Mouse (Mus musculus) intestine, embryonic 14.5 days (tissue): ENCODE data around the gene Arhgap31. TPM values are rescaled to one million over a fixed set of nuclear protein-coding genes. Genes with fewer than 3 reads are reported as not detected.

Experiments used
- ATAC-seq: fragments of 200-750 bp; cut with Nextera tagmentation; replicated peaks from 2 replicates; pipeline ENCODE4 v1.8.0; 2017; ENCODE audit warnings: low read depth, moderate number of reproducible peaks, moderate TSS enrichment, moderate library complexity; ENCODE audit not compliant: low FRiP score, low TSS enrichment
- DNase-seq: peaks from one replicate; pipeline ENCODE4 v3.0.0-alpha.2; 2018; ENCODE audit warnings: low spot score
- H3K27ac ChIP-seq: fragments of 300-500 bp; sonication (generic); 2 replicates; pipeline ENCODE4 v1.5.1; 2014; ENCODE audit warnings: low read depth, mild to moderate bottlenecking, control low read depth
- H3K27me3 ChIP-seq: fragments of 300-500 bp; sonication (generic); replicated peaks from 2 replicates; pipeline ENCODE4 v1.6.1; 2014; ENCODE audit warnings: low read length, control low read depth; ENCODE audit not compliant: control insufficient read depth, insufficient read depth
- H3K36me3 ChIP-seq: fragments of 300-500 bp; sonication (generic); 2 replicates; pipeline ENCODE4 v1.6.1; 2014; ENCODE audit warnings: low read length, control low read depth; ENCODE audit not compliant: control insufficient read depth, insufficient read depth
- H3K4me1 ChIP-seq: fragments of 300-500 bp; sonication (generic); replicated peaks from 2 replicates; pipeline ENCODE4 v1.6.1; 2014; ENCODE audit warnings: low read length, control low read depth, mixed read lengths; ENCODE audit not compliant: control insufficient read depth, insufficient read depth
- H3K4me2 ChIP-seq: fragments of 300-500 bp; sonication (generic); 2 replicates; pipeline ENCODE4 v1.6.1; 2014; ENCODE audit warnings: low read length
- H3K4me3 ChIP-seq: fragments of 300-500 bp; sonication (generic); 2 replicates; pipeline ENCODE4 v1.5.1; 2014; ENCODE audit warnings: low read depth, low read length, control low read depth, mixed read lengths
- H3K9ac ChIP-seq: fragments of 300-500 bp; sonication (generic); 2 replicates; pipeline ENCODE4 v1.6.1; 2014; ENCODE audit warnings: mild to moderate bottlenecking, low read length
- H3K9me3 ChIP-seq: fragments of 300-500 bp; sonication (generic); 2 replicates; pipeline ENCODE4 v1.6.1; 2016; ENCODE audit warnings: low read length, control low read depth; ENCODE audit not compliant: control insufficient read depth
- WGBS: fragments of 180-500 bp; shearing (Covaris S2); extraction: QIAGEN DNeasy Blood & Tissue Kit; methylation state at CpG from one replicate; pipeline ENCODE4 v1.1.7; 2014; 5-methylcytosine and 5-hydroxymethylcytosine counted together
- polyA plus RNA-seq: library from polyadenylated mRNA; unstranded; fragments of >200 nt; fragmentation: Nextera tagmentation; extraction: Ambion mirVana; gene quantifications from 2 replicates; pipeline ENCODE4 v1.2.1, GENCODE M21; 2014

The Arhgap31 gene
- polyA plus RNA-seq, 1 experiment from 2014 or later: 10.9 TPM

GRCm38 (mm10) chr16:38620696-38621450 is 92.2 kb downstream of the Arhgap31 start:
- Histone ChIP-seq H3K4me2 (no peak overlapping the region), H3K4me1 (no peaks in the 10 kb centered on the region), H3K9me3 (no peaks in the 10 kb centered on the region), H3K27ac (no peak overlapping the region), H3K9ac (no peak overlapping the region), H3K36me3 (peaks cover 24% of the 10 kb centered on the region; the same call in 1 of the 2 replicates), H3K4me3 (no peak overlapping the region), H3K27me3 (no peaks in the 10 kb centered on the region)
- DNase-seq: no peak
- ATAC-seq: no peak
- 89% methylated on average over 16 of the region's 16 CpGs for WGBS

GRCm38 (mm10) chr16:38619054-38619453 is 94.0 kb downstream of the Arhgap31 start:
- H3K9ac ChIP-seq: no peak overlapping the region

GRCm38 (mm10) chr16:38617977-38618376 is 95.1 kb downstream of the Arhgap31 start:
- H3K4me2 ChIP-seq: no peak overlapping the region
- H3K9ac ChIP-seq: no peak overlapping the region
- no peaks in the 10 kb centered on the region for H3K27me3 ChIP-seq
- H3K9me3 ChIP-seq: no peaks in the 10 kb centered on the region
- no peak overlapping the region for H3K27ac ChIP-seq
- WGBS: 95% methylated on average over 13 of the region's 13 CpGs
- ATAC-seq (no peak), DNase-seq (no peak)
- no peaks in the 10 kb centered on the region for H3K4me1 ChIP-seq
- H3K4me3 ChIP-seq: no peak overlapping the region
- 0 out of 2 replicates have a peak, but pooled peaks cover 16% of the 10 kb centered on the region for H3K36me3 ChIP-seq

More at GRCm38 (mm10) chr16:38619054-38619453, 94.0 kb downstream of the Arhgap31 start:
- ATAC-seq: no peak
- Histone ChIP-seq H3K27ac (no peak overlapping the region), H3K9me3 (no peaks in the 10 kb centered on the region), H3K4me1 (no peaks in the 10 kb centered on the region), H3K4me2 (no peak overlapping the region), H3K4me3 (no peak overlapping the region), H3K36me3 (0 out of 2 replicates have a peak, but pooled peaks cover 16% of the 10 kb centered on the region), H3K27me3 (no peaks in the 10 kb centered on the region)
- WGBS: 25% methylated on average over 6 of the region's 6 CpGs
- peak; percentile 83 for DNase-seq

DNA sequence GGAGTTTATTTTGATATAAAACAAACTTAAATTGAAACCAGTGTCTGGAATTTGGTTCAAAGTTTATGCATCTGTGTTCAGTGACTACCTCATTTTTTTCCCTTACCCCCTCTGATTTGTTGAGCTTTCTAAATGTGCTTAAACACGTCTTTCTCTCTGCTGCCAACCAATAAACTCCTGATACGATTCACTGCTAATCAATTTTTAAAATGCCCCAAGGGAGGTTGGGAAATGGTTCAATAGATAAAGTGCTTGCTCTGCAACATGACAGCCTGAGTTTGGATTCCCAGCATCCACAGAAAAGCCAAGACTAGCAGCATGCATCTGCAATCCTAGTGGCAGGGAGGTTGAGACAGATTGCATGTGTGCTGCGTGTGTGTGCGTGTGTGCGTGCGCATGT is 99.4 kb downstream of the Arhgap31 start:
- Histone ChIP-seq H3K9ac (no peak overlapping the region), H3K27ac (no peak overlapping the region), H3K4me2 (no peak overlapping the region), H3K27me3 (no peaks in the 10 kb centered on the region), H3K9me3 (peaks cover 4% of the 10 kb centered on the region; the same call in 1 of the 2 replicates), H3K4me1 (no peaks in the 10 kb centered on the region), H3K36me3 (peaks cover 12% of the 10 kb centered on the region; the same call in 1 of the 2 replicates), H3K4me3 (no peak overlapping the region)
- DNase-seq (no peak), ATAC-seq (no peak)
- 92% methylated on average over 6 of the region's 6 CpGs for WGBS

GRCm38 (mm10) chr16:38612646-38613045 is 100.4 kb downstream of the Arhgap31 start:
- DNase-seq (no peak), ATAC-seq (no peak)
- Histone ChIP-seq H3K9ac (no peak overlapping the region), H3K4me1 (no peaks in the 10 kb centered on the region), H3K4me2 (no peak overlapping the region), H3K27ac (no peak overlapping the region), H3K9me3 (peaks cover 4% of the 10 kb centered on the region; the same call in 1 of the 2 replicates), H3K27me3 (no peaks in the 10 kb centered on the region), H3K36me3 (peaks cover 17% of the 10 kb centered on the region; the same call in 1 of the 2 replicates), H3K4me3 (no peak overlapping the region)
- WGBS: 45% methylated on average over 5 of the region's 5 CpGs

- Histone ChIP-seq H3K4me3 (no peak overlapping the region), H3K4me2 (no peak overlapping the region), H3K4me1 (no peaks in the 10 kb centered on the region), H3K36me3 (peaks cover 28% of the 10 kb centered on the region), H3K27ac (no peak overlapping the region), H3K9ac (no peak overlapping the region), H3K9me3 (peaks cover 4% of the 10 kb centered on the region; the same call in 1 of the 2 replicates), H3K27me3 (no peaks in the 10 kb centered on the region)
- DNase-seq (no peak), ATAC-seq (no peak)
- 68% methylated on average over 18 of the region's 18 CpGs for WGBS
Measured at GRCm38 (mm10) chr16:38609092-38609491, 104.0 kb downstream of the Arhgap31 start.

DNA sequence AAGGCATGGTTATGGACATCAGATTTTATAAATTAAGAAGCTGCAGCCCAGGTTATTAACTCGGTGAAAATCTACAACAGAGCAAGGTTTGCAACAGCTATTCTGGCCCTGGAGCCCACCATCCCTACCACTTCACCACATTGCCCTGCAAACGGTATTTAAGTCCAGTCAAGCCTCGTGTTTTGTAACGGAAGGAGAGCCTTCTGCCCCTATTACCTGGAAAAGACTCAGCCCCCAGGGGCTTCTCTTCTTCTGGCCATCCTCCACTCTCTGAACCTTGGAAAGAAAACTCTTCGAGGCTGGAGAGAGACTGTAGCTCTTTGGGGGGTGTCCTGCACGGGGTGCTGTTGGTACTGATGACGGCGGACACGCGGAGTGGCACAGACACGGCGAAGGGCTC is 104.4 kb downstream of the Arhgap31 start:
- no peak overlapping the region for H3K4me2 ChIP-seq
- peaks cover 4% of the 10 kb centered on the region; the same call in 1 of the 2 replicates for H3K9me3 ChIP-seq
- H3K4me1 ChIP-seq: no peaks in the 10 kb centered on the region
- H3K4me3 ChIP-seq: no peak overlapping the region
- ATAC-seq (no peak), DNase-seq (no peak)
- 83% methylated on average over 12 of the region's 12 CpGs for WGBS
- no peaks in the 10 kb centered on the region for H3K27me3 ChIP-seq
- no peak overlapping the region for H3K9ac ChIP-seq
- peaks cover 28% of the 10 kb centered on the region for H3K36me3 ChIP-seq
- no peak overlapping the region for H3K27ac ChIP-seq

DNA sequence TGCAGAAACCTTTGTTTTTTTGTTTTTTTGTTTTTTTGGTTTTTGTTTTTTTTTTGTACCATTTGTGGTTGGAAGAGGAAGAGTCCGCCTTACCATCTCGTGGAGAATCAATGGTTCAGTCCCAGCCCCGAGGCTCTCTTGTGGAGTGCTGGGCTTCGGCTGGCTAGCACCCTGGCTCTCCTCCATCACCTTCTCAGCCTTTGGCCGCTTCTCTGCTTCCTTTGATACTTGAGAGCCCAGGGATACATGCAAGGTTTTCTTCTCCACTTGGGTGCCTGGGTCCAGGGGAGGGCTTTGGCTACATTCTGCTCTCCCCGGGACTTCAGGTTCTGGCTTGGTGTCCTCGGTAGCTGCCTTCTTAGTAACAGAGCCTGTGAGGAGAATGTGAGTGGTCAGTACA is 106.6 kb downstream of the Arhgap31 start:
- DNase-seq (no peak), ATAC-seq (no peak)
- Histone ChIP-seq H3K27ac (no peak overlapping the region), H3K4me1 (no peaks in the 10 kb centered on the region), H3K4me3 (no peak overlapping the region), H3K4me2 (no peak overlapping the region), H3K27me3 (no peaks in the 10 kb centered on the region), H3K9ac (no peak overlapping the region), H3K36me3 (peaks cover 29% of the 10 kb centered on the region), H3K9me3 (peaks cover 4% of the 10 kb centered on the region; the same call in 1 of the 2 replicates)
- WGBS: 87% methylated on average over 7 of the region's 7 CpGs
